Mouse (Mus musculus): ENCODE results near the gene Omd. TPM values are rescaled to one million over a fixed set of nuclear protein-coding genes. Genes with fewer than 3 reads are reported as not detected.
"Not testable (repeated sequence)": the region's sequence is repeated elsewhere in the genome, so short reads cannot be mapped to it uniquely, and the experiment has no call there.

The Omd gene
- polyA plus RNA-seq, 1 experiment from 2014 or later = 0.68 TPM

- Histone ChIP-seq H3K9me3 (replicated peaks) (no peaks in the 10 kb centered on the region), H3K27me3 (no peaks in the 10 kb centered on the region), H3K4me2 (no peak overlapping the region), H3K9ac (no peak overlapping the region), H3K36me3 (ENCODE audit: poor library complexity, severe bottlenecking) (no peaks in the 10 kb centered on the region), H3K27ac (no peak overlapping the region), H3K4me3 (no peak overlapping the region), H3K4me1 (no peaks in the 10 kb centered on the region)
- WGBS = 64% methylated on average over 2 of the region's 2 CpGs
- ATAC-seq = no peak
Measured at GRCm38 (mm10) chr13:49560886-49561285, 21.4 kb upstream of the Omd start.

GRCm38 (mm10) chr13:49564347-49564746 is 17.9 kb upstream of the Omd start:
- Histone ChIP-seq H3K9ac (no peak overlapping the region), H3K4me1 (no peaks in the 10 kb centered on the region), H3K27ac (no peak overlapping the region), H3K27me3 (no peaks in the 10 kb centered on the region), H3K36me3 (ENCODE audit: poor library complexity, severe bottlenecking) (no peaks in the 10 kb centered on the region), H3K4me2 (no peak overlapping the region), H3K9me3 (replicated peaks) (no peaks in the 10 kb centered on the region), H3K4me3 (no peak overlapping the region)
- ATAC-seq = no peak
- 80% methylated on average over 1 of the region's 1 CpGs for WGBS

- Histone ChIP-seq H3K27me3 (no peaks in the 10 kb centered on the region), H3K9ac (no peak overlapping the region), H3K4me1 (no peaks in the 10 kb centered on the region), H3K36me3 (ENCODE audit: poor library complexity, severe bottlenecking) (no peaks in the 10 kb centered on the region), H3K4me3 (no peak overlapping the region), H3K9me3 (replicated peaks) (no peaks in the 10 kb centered on the region), H3K27ac (no peak overlapping the region), H3K4me2 (no peak overlapping the region)
- 72% methylated on average over 3 of the region's 3 CpGs for WGBS
- no peak for ATAC-seq
Measured at GRCm38 (mm10) chr13:49570371-49570770, 11.9 kb upstream of the Omd start.

- ATAC-seq = no peak
- no peak overlapping the region for H3K9ac ChIP-seq
- H3K36me3 ChIP-seq (ENCODE audit: poor library complexity, severe bottlenecking) = no peaks in the 10 kb centered on the region
- H3K9me3 ChIP-seq (replicated peaks) = no peaks in the 10 kb centered on the region
- H3K27me3 ChIP-seq = no peaks in the 10 kb centered on the region
- no peak overlapping the region for H3K4me2 ChIP-seq
- no peaks in the 10 kb centered on the region for H3K4me1 ChIP-seq
- no peak overlapping the region for H3K4me3 ChIP-seq
- no peak overlapping the region for H3K27ac ChIP-seq
- 90% methylated on average over 2 of the region's 2 CpGs for WGBS
Measured at GRCm38 (mm10) chr13:49571418-49571817, 10.8 kb upstream of the Omd start.

- Histone ChIP-seq H3K4me3 (no peak overlapping the region), H3K4me2 (no peak overlapping the region), H3K4me1 (no peaks in the 10 kb centered on the region), H3K9me3 (replicated peaks) (no peaks in the 10 kb centered on the region), H3K27ac (no peak overlapping the region), H3K36me3 (ENCODE audit: poor library complexity, severe bottlenecking) (no peaks in the 10 kb centered on the region), H3K27me3 (no peaks in the 10 kb centered on the region), H3K9ac (no peak overlapping the region)
- no peak for ATAC-seq
Measured at GRCm38 (mm10) chr13:49583859-49584258, 1.6 kb downstream of the Omd start.

GRCm38 (mm10) chr13:49584307-49585005 is 2.2 kb downstream of the Omd start:
- Histone ChIP-seq H3K27me3 (no peaks in the 10 kb centered on the region), H3K4me3 (no peak overlapping the region), H3K36me3 (ENCODE audit: poor library complexity, severe bottlenecking) (no peaks in the 10 kb centered on the region), H3K9ac (no peak overlapping the region), H3K9me3 (replicated peaks) (no peaks in the 10 kb centered on the region), H3K27ac (no peak overlapping the region), H3K4me1 (no peaks in the 10 kb centered on the region), H3K4me2 (no peak overlapping the region)
- no peak for ATAC-seq
- 84% methylated on average over 8 of the region's 8 CpGs for WGBS

- no peak for ATAC-seq
- Histone ChIP-seq H3K9ac (no peak overlapping the region), H3K36me3 (ENCODE audit: poor library complexity, severe bottlenecking) (no peaks in the 10 kb centered on the region), H3K4me3 (no peak overlapping the region), H3K27ac (no peak overlapping the region), H3K9me3 (replicated peaks) (no peaks in the 10 kb centered on the region), H3K27me3 (no peaks in the 10 kb centered on the region), H3K4me1 (no peaks in the 10 kb centered on the region), H3K4me2 (no peak overlapping the region)
- 96% methylated on average over 6 of the region's 6 CpGs for WGBS
Measured at GRCm38 (mm10) chr13:49586062-49586461, 3.8 kb downstream of the Omd start.

- WGBS = 19% methylated on average over 2 of the region's 2 CpGs
- not testable (repeated sequence) for ATAC-seq, H3K4me3 ChIP-seq
Measured at GRCm38 (mm10) chr13:49602541-49602940, 20.3 kb downstream of the Omd start.

GRCm38 (mm10) chr13:49603603-49604002 is 21.3 kb downstream of the Omd start:
- Histone ChIP-seq H3K4me1 (no peaks in the 10 kb centered on the region), H3K4me2 (no peak overlapping the region), H3K27ac (no peak overlapping the region), H3K9me3 (replicated peaks) (no peaks in the 10 kb centered on the region), H3K9ac (no peak overlapping the region), H3K36me3 (ENCODE audit: poor library complexity, severe bottlenecking) (no peaks in the 10 kb centered on the region), H3K4me3 (no peak overlapping the region), H3K27me3 (no peaks in the 10 kb centered on the region)
- ATAC-seq = no peak

More at GRCm38 (mm10) chr13:49602541-49602940, 20.3 kb downstream of the Omd start:
- not testable (repeated sequence) for H3K4me1 ChIP-seq; H3K36me3 ChIP-seq (ENCODE audit: poor library complexity, severe bottlenecking); H3K9ac ChIP-seq; H3K4me2 ChIP-seq; H3K27me3 ChIP-seq; H3K9me3 ChIP-seq (replicated peaks); H3K27ac ChIP-seq

- Histone ChIP-seq H3K9me3 (replicated peaks) (no peaks in the 10 kb centered on the region), H3K36me3 (ENCODE audit: poor library complexity, severe bottlenecking) (no peaks in the 10 kb centered on the region), H3K4me1 (no peaks in the 10 kb centered on the region), H3K4me3 (no peak within 1 kb of the TSS), H3K9ac (no peak within 1 kb of the TSS), H3K27ac (no peak within 1 kb of the TSS), H3K4me2 (no peak within 1 kb of the TSS), H3K27me3 (no peaks in the 10 kb centered on the region)
- ATAC-seq = no peak
- 70% methylated on average over 4 of the region's 4 CpGs for WGBS
Measured at GRCm38 (mm10) chr13:49607714-49608113, 25.5 kb downstream of the Omd start, which contains the start of gene Ogn. Ogn (plus strand) TSS chr13:49608046.

- Histone ChIP-seq H3K9ac (no peak overlapping the region), H3K4me2 (no peak overlapping the region), H3K36me3 (ENCODE audit: poor library complexity, severe bottlenecking) (no peaks in the 10 kb centered on the region), H3K9me3 (replicated peaks) (no peaks in the 10 kb centered on the region), H3K27ac (no peak overlapping the region), H3K27me3 (no peaks in the 10 kb centered on the region), H3K4me3 (no peak overlapping the region), H3K4me1 (no peaks in the 10 kb centered on the region)
- WGBS = 84% methylated on average over 4 of the region's 4 CpGs
- no peak for ATAC-seq
Measured at GRCm38 (mm10) chr13:49608589-49609322, 26.5 kb downstream of the Omd start.

GRCm38 (mm10) chr13:49617021-49617420 is 34.8 kb downstream of the Omd start:
- WGBS = 95% methylated on average over 3 of the region's 3 CpGs
- no peak for ATAC-seq
- H3K4me2 ChIP-seq = no peak overlapping the region
- no peak overlapping the region for H3K27ac ChIP-seq
- H3K36me3 ChIP-seq (ENCODE audit: poor library complexity, severe bottlenecking) = no peaks in the 10 kb centered on the region
- no peak overlapping the region for H3K9ac ChIP-seq
- no peaks in the 10 kb centered on the region for H3K4me1 ChIP-seq
- no peaks in the 10 kb centered on the region for H3K27me3 ChIP-seq
- no peaks in the 10 kb centered on the region for H3K9me3 ChIP-seq (replicated peaks)
- H3K4me3 ChIP-seq = no peak overlapping the region

GRCm38 (mm10) chr13:49618365-49618764 is 36.1 kb downstream of the Omd start:
- no peak overlapping the region for H3K4me2 ChIP-seq
- H3K27ac ChIP-seq = no peak overlapping the region
- H3K9me3 ChIP-seq (replicated peaks) = no peaks in the 10 kb centered on the region
- H3K27me3 ChIP-seq = no peaks in the 10 kb centered on the region
- no peak overlapping the region for H3K4me3 ChIP-seq
- H3K36me3 ChIP-seq (ENCODE audit: poor library complexity, severe bottlenecking) = no peaks in the 10 kb centered on the region
- no peaks in the 10 kb centered on the region for H3K4me1 ChIP-seq
- ATAC-seq = no peak
- no peak overlapping the region for H3K9ac ChIP-seq
